Mouse (Mus musculus) midbrain, embryonic 15.5 days (tissue): ENCODE measurements around the gene Pola1. TPM values are rescaled to one million over a fixed set of nuclear protein-coding genes. Genes with fewer than 3 reads are reported as not detected.

Experiments used
- ATAC-seq: fragments of 200-750 bp; cut with Nextera tagmentation; replicated peaks from 2 replicates; pipeline ENCODE4 v1.8.0; 2017; ENCODE audit warnings: moderate TSS enrichment
- H3K27ac ChIP-seq: fragments of 300-500 bp; sonication (generic); 2 replicates; pipeline ENCODE4 v1.5.1; 2015; ENCODE audit warnings: mild to moderate bottlenecking, inconsistent platforms
- H3K27me3 ChIP-seq: fragments of 300-500 bp; sonication (generic); replicated peaks from 2 replicates; pipeline ENCODE4 v1.6.1; 2015; ENCODE audit warnings: inconsistent platforms
- H3K36me3 ChIP-seq: fragments of 300-500 bp; sonication (generic); replicated peaks from 2 replicates; pipeline ENCODE4 v1.6.1; 2015; ENCODE audit warnings: inconsistent platforms
- H3K4me1 ChIP-seq: fragments of 300-500 bp; sonication (generic); 2 replicates; pipeline ENCODE4 v1.6.1; 2015; ENCODE audit warnings: inconsistent platforms
- H3K4me2 ChIP-seq: fragments of 300-500 bp; sonication (generic); 2 replicates; pipeline ENCODE4 v1.6.1; 2015; ENCODE audit warnings: inconsistent platforms, mild to moderate bottlenecking, moderate library complexity
- H3K4me3 ChIP-seq: fragments of 300-500 bp; sonication (generic); 2 replicates; pipeline ENCODE4 v1.5.1; 2015; ENCODE audit warnings: mild to moderate bottlenecking, inconsistent platforms
- H3K9ac ChIP-seq: fragments of 300-500 bp; sonication (generic); 2 replicates; pipeline ENCODE4 v1.6.1; 2015; ENCODE audit warnings: mild to moderate bottlenecking, inconsistent platforms
- H3K9me3 ChIP-seq: fragments of 300-500 bp; sonication (generic); 2 replicates; pipeline ENCODE4 v1.6.1; 2016; ENCODE audit warnings: inconsistent platforms
- WGBS: fragments of 180-500 bp; shearing (Covaris S2); methylation state at CpG from one replicate; pipeline ENCODE4 v1.1.7; 2015; ENCODE audit warnings: mixed read lengths; 5-methylcytosine and 5-hydroxymethylcytosine counted together
- polyA plus RNA-seq: library from polyadenylated mRNA; unstranded; fragments of >200 nt; fragmentation: Nextera tagmentation; extraction: Ambion mirVana; gene quantifications from 2 replicates; pipeline ENCODE4 v1.2.1, GENCODE M21; 2015

Gene Pola1
- polyA plus RNA-seq, 1 experiment from 2014 or later = 5.4 TPM

DNA sequence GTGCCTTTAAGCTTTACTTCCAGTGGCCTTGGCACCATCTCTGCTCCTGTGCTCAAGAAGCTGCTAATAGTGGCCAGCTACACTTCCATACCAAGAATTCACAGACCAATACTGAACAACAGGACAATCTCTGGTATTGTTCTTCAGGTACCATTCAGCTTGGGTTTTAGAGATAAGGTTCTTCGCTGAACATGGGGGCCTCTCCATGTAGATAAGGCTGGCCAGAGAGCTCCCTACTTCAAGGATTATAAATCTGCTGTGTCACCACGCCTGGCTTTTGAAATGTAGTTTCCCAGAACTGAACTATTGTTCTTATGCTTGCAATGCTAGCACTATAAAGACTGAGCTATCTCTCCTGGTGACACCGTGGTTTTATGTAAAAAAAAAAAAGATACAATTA, 234.9 kb downstream of the Pola1 start:
- Histone ChIP-seq H3K27me3 (no peaks in the 10 kb centered on the region), H3K4me2 (no peak overlapping the region), H3K27ac (no peak overlapping the region), H3K9ac (no peak overlapping the region), H3K4me1 (no peaks in the 10 kb centered on the region), H3K4me3 (no peak overlapping the region), H3K9me3 (no peaks in the 10 kb centered on the region), H3K36me3 (no peaks in the 10 kb centered on the region)
- no peak for ATAC-seq
- 81% methylated on average over 3 of the region's 3 CpGs for WGBS

DNA sequence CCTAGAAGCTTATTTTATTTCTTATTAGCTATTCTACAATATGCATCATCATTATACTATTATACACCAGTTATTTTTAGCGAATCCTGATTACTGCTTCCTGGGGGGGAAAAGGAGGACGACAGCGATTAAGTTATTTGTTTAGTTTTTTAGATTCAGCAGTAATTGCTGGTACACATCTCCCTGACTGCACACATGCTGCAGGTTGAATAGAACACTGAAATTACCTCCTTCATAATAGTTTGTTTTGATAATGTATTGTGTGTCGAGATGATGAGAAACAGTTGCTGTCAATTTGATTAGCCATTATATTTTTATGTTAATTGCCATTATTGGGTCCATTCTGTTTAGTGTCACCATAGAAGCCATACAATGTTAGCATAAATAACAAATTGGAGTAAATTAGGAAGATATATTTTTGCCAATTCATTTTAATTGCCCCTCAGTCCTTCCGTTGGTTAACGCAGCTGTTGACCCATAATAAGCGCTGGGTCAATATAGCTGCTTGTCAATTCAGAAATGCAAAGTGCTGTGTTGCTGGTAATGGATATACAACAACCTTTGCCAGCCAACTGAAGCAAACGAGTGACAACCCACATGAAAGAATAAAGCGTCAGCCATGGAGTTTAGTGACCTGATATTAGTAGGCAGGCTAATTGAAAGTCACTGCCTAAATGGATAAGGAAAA, 254.5 kb downstream of the Pola1 start:
- ATAC-seq = no peak
- H3K27ac ChIP-seq = no peak overlapping the region

DNA sequence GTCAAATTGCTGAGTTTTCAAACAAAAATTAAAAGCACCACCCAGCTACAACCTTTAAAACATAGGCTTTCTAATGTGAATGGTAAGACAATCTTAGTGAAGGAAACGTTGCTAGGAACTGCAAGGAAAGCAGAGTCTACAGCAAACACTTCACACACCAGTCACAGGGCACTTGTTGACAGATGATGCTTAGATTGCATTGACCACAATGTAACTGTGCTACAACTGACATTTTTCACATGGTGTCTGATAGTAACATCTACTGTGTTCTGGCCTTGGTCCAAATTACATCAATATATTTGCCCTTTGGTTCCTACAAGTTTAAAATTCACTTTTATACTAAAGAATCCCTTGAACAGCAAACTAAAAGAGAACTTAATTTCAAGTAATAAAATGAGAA, 258.5 kb downstream of the Pola1 start:
- H3K4me1 ChIP-seq = no peaks in the 10 kb centered on the region
- WGBS = 74% methylated on average over 1 of the region's 1 CpGs
- no peaks in the 10 kb centered on the region for H3K36me3 ChIP-seq
- no peaks in the 10 kb centered on the region for H3K9me3 ChIP-seq
- H3K4me2 ChIP-seq = no peak overlapping the region
- no peak overlapping the region for H3K27ac ChIP-seq
- no peak overlapping the region for H3K9ac ChIP-seq
- H3K4me3 ChIP-seq = no peak overlapping the region
- no peak for ATAC-seq
- H3K27me3 ChIP-seq = no peaks in the 10 kb centered on the region

More for the DNA sequence above, 254.5 kb downstream of the Pola1 start:
- no peaks in the 10 kb centered on the region for H3K9me3 ChIP-seq
- no peaks in the 10 kb centered on the region for H3K27me3 ChIP-seq
- no peak overlapping the region for H3K4me3 ChIP-seq
- no peaks in the 10 kb centered on the region for H3K4me1 ChIP-seq
- H3K36me3 ChIP-seq = no peaks in the 10 kb centered on the region
- H3K4me2 ChIP-seq = no peak overlapping the region
- no peak overlapping the region for H3K9ac ChIP-seq
- 83% methylated on average over 9 of the region's 9 CpGs for WGBS

DNA sequence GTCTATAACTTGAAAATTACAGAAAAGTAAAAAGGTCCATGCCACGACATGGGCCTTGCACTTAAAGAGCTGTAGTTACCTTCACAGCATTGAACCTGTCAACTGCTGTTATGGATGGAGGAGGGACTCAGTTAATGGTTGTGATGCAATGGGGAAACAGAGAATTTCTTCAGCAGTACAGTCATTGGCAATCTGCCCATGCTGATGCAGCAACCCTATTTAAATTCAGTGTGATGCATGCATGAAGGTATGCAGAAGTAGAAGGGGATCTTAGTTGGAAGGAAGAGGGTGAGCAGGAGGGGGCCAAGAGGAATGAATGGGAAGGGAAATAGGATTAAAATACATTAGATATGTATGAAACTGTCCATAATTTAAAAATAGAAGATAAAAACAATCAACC, 262.2 kb downstream of the Pola1 start:
- Histone ChIP-seq H3K9ac (no peak overlapping the region), H3K9me3 (no peaks in the 10 kb centered on the region), H3K4me2 (no peak overlapping the region), H3K27ac (no peak overlapping the region), H3K36me3 (no peaks in the 10 kb centered on the region), H3K27me3 (no peaks in the 10 kb centered on the region), H3K4me1 (no peaks in the 10 kb centered on the region), H3K4me3 (no peak overlapping the region)
- ATAC-seq = no peak
- 81% methylated on average over 1 of the region's 1 CpGs for WGBS

DNA sequence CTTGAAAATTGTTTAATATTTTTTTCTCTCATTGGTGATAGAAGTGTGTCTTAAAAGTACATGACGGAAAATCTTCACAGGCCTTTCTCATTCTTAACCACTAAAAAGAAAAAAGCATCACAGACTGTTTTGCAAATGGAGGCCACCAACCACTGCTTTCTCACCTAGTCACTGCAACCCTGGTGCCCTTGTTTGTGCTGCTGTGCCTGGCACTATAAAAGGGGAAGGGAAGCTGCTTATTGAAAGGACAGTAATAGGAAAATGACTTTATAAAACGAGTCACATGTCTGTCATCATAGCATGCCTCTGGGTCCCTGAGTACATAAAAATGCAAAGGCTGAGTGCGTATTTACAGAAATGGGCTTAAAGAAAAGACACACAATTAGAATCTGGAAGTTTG, 263.7 kb downstream of the Pola1 start:
- Histone ChIP-seq H3K27ac (no peak overlapping the region), H3K9ac (no peak overlapping the region), H3K4me3 (no peak overlapping the region), H3K9me3 (no peaks in the 10 kb centered on the region), H3K4me2 (no peak overlapping the region), H3K36me3 (no peaks in the 10 kb centered on the region), H3K4me1 (no peaks in the 10 kb centered on the region), H3K27me3 (no peaks in the 10 kb centered on the region)
- WGBS = 79% methylated on average over 3 of the region's 3 CpGs
- ATAC-seq = no peak

DNA sequence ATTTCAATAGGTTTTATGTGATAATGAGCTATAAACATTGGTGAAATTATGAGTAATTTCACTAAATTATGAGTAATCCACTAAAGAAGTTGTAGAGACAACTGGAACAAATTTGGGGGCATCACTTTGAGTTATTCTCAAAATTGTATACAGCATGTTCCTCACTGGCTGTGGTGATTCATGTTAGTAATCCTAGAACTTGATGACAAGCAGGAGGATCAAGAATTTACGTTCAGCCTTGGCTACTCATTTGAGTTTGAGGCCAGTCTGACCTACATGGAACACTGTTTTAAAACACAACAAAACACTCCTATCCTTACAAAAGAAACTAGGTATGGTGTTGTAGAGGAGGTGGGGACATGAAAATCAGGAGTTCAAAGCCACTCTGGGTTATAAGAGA, 310.6 kb downstream of the Pola1 start:
- Histone ChIP-seq H3K9ac (no peak overlapping the region), H3K27ac (no peak overlapping the region), H3K4me1 (no peaks in the 10 kb centered on the region), H3K27me3 (no peaks in the 10 kb centered on the region), H3K4me2 (no peak overlapping the region), H3K9me3 (no peaks in the 10 kb centered on the region), H3K4me3 (no peak overlapping the region), H3K36me3 (no peaks in the 10 kb centered on the region)
- 83% methylated on average over 1 of the region's 1 CpGs for WGBS
- no peak for ATAC-seq

DNA sequence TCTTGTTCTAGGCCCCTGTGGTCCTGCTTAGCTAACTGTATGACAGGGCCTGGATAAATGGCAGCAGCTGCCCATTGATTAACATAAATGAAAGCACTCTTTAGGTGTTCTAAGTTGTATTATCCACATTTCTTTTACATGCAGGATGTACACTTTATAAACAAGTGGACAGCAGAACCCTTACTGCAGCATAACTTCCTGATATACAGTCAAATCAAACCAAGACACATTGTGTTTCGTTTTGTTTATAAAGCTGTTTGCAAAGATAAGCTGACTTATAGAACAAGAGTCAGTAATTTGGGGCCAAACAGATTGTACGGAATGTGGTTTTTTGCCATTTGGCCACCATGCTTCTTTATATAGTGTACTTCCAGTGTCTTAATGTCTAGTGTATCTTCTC, 312.0 kb downstream of the Pola1 start:
- no peaks in the 10 kb centered on the region for H3K4me1 ChIP-seq
- WGBS = 83% methylated on average over 2 of the region's 2 CpGs
- no peak for ATAC-seq
- no peak overlapping the region for H3K4me3 ChIP-seq
- H3K27me3 ChIP-seq = no peaks in the 10 kb centered on the region
- no peaks in the 10 kb centered on the region for H3K9me3 ChIP-seq
- H3K36me3 ChIP-seq = no peaks in the 10 kb centered on the region
- no peak overlapping the region for H3K9ac ChIP-seq
- H3K27ac ChIP-seq = no peak overlapping the region
- H3K4me2 ChIP-seq = no peak overlapping the region

DNA sequence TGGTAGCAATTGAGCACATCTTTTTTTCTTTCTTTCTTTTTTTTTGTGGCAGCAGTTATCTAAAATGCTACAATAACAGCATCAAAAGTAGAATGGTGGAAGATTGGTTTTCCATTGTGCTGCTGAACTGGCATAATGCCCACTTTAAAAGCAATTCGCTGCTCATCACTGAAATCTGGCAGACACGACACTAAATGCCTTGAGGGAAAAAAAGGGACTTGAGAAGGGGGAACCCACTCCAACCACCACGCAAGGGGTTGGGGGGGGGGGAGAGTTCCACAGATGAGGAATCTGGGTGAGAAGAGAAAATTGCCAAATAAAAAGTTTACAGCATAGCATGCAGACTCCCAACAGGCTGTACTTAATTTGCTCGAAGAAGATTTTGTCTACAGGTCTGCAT, 314.4 kb downstream of the Pola1 start:
- Histone ChIP-seq H3K27ac (no peak overlapping the region), H3K4me3 (no peak overlapping the region), H3K27me3 (no peaks in the 10 kb centered on the region), H3K4me1 (no peaks in the 10 kb centered on the region), H3K9me3 (no peaks in the 10 kb centered on the region), H3K36me3 (no peaks in the 10 kb centered on the region), H3K4me2 (no peak overlapping the region), H3K9ac (no peak overlapping the region)
- WGBS = 51% methylated on average over 4 of the region's 4 CpGs
- ATAC-seq = no peak

DNA sequence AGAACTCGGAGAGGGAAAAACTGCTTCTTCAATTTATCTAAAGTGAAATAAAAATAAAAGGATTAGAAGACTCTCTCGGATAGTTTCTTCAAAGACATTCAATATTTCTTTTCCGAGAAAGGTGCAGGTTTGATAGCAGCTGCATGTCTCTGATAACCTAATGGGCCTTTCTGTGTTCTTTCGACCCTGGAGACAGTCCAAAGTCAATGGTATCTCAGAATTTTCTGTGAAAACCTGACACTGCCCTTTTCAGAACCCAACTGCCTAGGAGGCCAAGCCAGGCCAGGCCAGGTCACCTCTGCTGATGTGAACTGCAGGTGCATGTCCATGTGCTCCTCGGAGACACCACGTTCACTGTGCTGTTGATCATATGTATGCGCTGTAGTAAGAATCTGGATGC, 326.2 kb downstream of the Pola1 start:
- Histone ChIP-seq H3K4me2 (no peak overlapping the region), H3K4me3 (no peak overlapping the region), H3K27me3 (peaks cover 22% of the 10 kb centered on the region), H3K9ac (no peak overlapping the region), H3K4me1 (no peaks in the 10 kb centered on the region), H3K9me3 (no peaks in the 10 kb centered on the region), H3K36me3 (no peaks in the 10 kb centered on the region), H3K27ac (no peak overlapping the region)
- ATAC-seq = no peak
- 86% methylated on average over 7 of the region's 7 CpGs for WGBS

DNA sequence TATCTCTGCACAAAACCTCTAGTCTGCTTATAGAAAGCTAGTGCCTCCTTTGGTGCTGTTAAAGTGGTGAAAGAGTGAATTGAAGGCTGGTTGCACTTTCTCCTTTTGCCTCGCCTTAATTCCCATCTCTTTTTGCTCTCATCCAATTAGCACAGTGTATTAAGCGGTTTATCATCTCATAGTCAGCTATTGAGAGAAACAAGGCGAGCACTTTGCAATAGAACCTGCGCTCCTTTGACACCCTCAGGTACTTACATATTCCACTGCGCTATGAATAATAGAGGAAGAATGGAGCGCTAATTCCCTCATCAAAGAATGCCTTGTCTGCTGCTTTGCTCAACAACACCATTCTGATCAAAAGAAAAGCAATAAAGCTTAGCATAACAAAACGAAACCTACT, 330.2 kb downstream of the Pola1 start:
- H3K9ac ChIP-seq = no peak overlapping the region
- H3K27me3 ChIP-seq = peaks cover 44% of the 10 kb centered on the region
- no peak overlapping the region for H3K27ac ChIP-seq
- H3K4me1 ChIP-seq = peaks cover 9% of the 10 kb centered on the region; the same call in 1 of the 2 replicates
- no peak overlapping the region for H3K4me3 ChIP-seq
- ATAC-seq = no peak
- 11% methylated on average over 7 of the region's 7 CpGs for WGBS
- H3K36me3 ChIP-seq = no peaks in the 10 kb centered on the region
- H3K9me3 ChIP-seq = no peaks in the 10 kb centered on the region
- H3K4me2 ChIP-seq = no peak overlapping the region

DNA sequence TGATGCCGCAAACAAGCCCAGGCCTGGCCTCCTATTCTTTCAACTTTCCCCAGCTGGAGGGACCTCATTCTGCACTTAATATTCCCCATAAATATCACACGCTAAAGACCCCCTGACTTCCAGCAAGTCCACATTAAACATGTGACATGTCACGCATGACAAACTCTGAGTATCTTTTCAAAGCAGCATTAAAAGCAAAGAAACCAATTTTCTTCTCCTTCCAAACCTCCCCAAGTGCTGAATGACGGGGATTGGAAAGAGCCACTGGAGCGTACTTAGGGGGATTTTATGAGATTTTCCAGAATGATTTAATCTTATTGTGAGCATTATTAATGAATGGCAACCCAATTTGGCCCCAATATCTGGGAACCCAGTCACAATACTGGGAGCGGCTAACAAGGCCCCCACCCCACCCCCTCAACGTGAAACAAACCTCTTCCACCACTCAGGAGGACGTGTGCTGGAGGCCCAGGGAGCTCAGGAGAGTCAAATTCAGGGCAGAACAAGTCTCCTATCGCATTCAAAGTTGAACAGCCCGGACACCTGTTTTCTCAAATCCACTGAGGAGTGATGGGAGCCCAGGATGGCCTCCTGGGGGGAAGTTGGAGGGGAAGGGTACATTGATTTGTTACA, 331.7 kb downstream of the Pola1 start:
- ATAC-seq = no peak

DNA sequence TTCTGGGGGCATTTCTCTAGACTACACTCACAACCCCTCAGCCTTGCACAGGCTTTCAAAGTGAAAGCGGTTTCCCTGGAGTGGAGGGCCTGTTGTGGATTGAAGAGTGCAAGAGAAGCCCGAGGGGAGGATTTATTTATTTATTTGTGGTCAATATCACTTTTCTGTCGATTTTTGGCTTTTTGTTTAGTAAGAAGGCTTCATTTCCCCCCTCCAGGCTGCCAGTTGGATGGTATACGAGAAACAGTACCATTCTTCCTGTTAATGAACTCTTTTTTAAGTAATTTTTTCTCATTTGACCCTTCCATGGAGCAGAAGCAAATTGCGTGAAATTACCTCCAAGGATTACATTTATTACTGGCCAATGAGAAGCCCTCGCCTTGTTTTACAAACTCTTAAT, 332.2 kb downstream of the Pola1 start:
- Histone ChIP-seq H3K27me3 (peaks cover 57% of the 10 kb centered on the region), H3K4me2 (no peak overlapping the region), H3K9me3 (no peaks in the 10 kb centered on the region), H3K9ac (no peak overlapping the region), H3K27ac (no peak overlapping the region), H3K4me3 (no peak overlapping the region), H3K36me3 (no peaks in the 10 kb centered on the region), H3K4me1 (peaks cover 9% of the 10 kb centered on the region; the same call in 1 of the 2 replicates)
- no peak for ATAC-seq
- 21% methylated on average over 6 of the region's 6 CpGs for WGBS

More for the DNA sequence above, 331.7 kb downstream of the Pola1 start:
- WGBS = 24% methylated on average over 10 of the region's 10 CpGs
- no peak overlapping the region for H3K4me3 ChIP-seq
- H3K4me2 ChIP-seq = no peak overlapping the region
- no peaks in the 10 kb centered on the region for H3K36me3 ChIP-seq
- H3K27me3 ChIP-seq = peaks cover 54% of the 10 kb centered on the region
- peaks cover 9% of the 10 kb centered on the region; the same call in 1 of the 2 replicates for H3K4me1 ChIP-seq
- no peaks in the 10 kb centered on the region for H3K9me3 ChIP-seq
- H3K9ac ChIP-seq = no peak overlapping the region
- H3K27ac ChIP-seq = no peak overlapping the region
